Mouse (Mus musculus): ENCODE measurements at regions not wholly inside any gene's neighbourhood (a gene's known extent, or its start where the extent isn't known, plus 50 kb on each side); places are given as distances from the start of the nearest gene placed in this dataset.

DNA sequence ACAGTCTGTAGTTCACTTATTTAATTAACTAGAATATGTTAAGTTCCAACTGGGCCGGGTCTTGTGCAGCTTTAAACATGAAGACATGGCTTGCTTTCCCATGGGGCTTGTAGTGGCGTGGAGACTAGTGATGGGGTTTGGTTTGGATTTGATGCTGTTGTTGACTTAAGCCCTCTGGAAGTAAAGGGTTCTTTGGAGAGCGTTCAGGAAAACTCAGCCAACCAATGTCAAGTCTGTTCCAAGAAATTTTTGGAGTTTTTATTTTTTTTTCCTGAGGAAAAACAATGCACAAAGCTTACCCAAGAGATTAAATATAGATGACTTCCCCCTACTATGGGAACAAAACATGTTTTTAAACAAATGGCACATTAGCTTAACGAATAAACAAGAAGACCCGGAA lies 67.3 kb upstream of the Galnt15 start:
- Histone ChIP-seq H3K27ac (replicated peaks; ENCODE audit: low read depth, low read length) (no peak overlapping the region), H3K4me3 (ENCODE audit: low read depth, low read length) (no peak overlapping the region), H3K4me2 (ENCODE audit: low read depth, low read length) (no peak overlapping the region), H3K4me1 (ENCODE audit: control insufficient read depth, insufficient read depth, low read length) (no peaks in the 10 kb centered on the region; the same call in 1 of the 2 replicates), H3K36me3 (replicated peaks; ENCODE audit: control insufficient read depth, insufficient read depth, low read depth, low read length) (no peaks in the 10 kb centered on the region), H3K27me3 (ENCODE audit: control insufficient read depth, insufficient read depth, low read length) (no peaks in the 10 kb centered on the region), H3K9ac (replicated peaks; ENCODE audit: low read length) (no peak overlapping the region), H3K9me3 (replicated peaks; ENCODE audit: control insufficient read depth, low read length) (no peaks in the 10 kb centered on the region)
- no peak for ATAC-seq (replicated peaks; ENCODE audit: insufficient number of reproducible peaks, low FRiP score, low TSS enrichment, low read depth)
- no peak for DNase-seq (ENCODE audit: low spot score)
- 80% methylated on average over 5 of the region's 5 CpGs for WGBS

GRCm38 (mm10) chr14:31963131-31963911 lies 65.5 kb upstream of the Galnt15 start:
- DNase-seq (ENCODE audit: low spot score) = no peak
- 50% methylated on average over 12 of the region's 12 CpGs for WGBS
- no peak overlapping the region for H3K27ac ChIP-seq (replicated peaks; ENCODE audit: low read depth, low read length)

GRCm38 (mm10) chr14:31964076-31964475 lies 64.7 kb upstream of the Galnt15 start:
- Histone ChIP-seq H3K9me3 (replicated peaks; ENCODE audit: control insufficient read depth, low read length) (no peaks in the 10 kb centered on the region), H3K4me3 (ENCODE audit: low read depth, low read length) (no peak overlapping the region), H3K36me3 (replicated peaks; ENCODE audit: control insufficient read depth, insufficient read depth, low read depth, low read length) (no peaks in the 10 kb centered on the region), H3K4me1 (ENCODE audit: control insufficient read depth, insufficient read depth, low read length) (no peaks in the 10 kb centered on the region; the same call in 1 of the 2 replicates), H3K27me3 (ENCODE audit: control insufficient read depth, insufficient read depth, low read length) (no peaks in the 10 kb centered on the region), H3K27ac (replicated peaks; ENCODE audit: low read depth, low read length) (no peak overlapping the region), H3K9ac (replicated peaks; ENCODE audit: low read length) (no peak overlapping the region), H3K4me2 (ENCODE audit: low read depth, low read length) (no peak overlapping the region)
- ATAC-seq (replicated peaks; ENCODE audit: insufficient number of reproducible peaks, low FRiP score, low TSS enrichment, low read depth) (no peak), DNase-seq (ENCODE audit: low spot score) (no peak)
- WGBS = 63% methylated on average over 2 of the region's 2 CpGs

More at GRCm38 (mm10) chr14:31963131-31963911, 65.5 kb upstream of the Galnt15 start:
- no peak for ATAC-seq (replicated peaks; ENCODE audit: insufficient number of reproducible peaks, low FRiP score, low TSS enrichment, low read depth)
- Histone ChIP-seq H3K9ac (replicated peaks; ENCODE audit: low read length) (no peak overlapping the region), H3K9me3 (replicated peaks; ENCODE audit: control insufficient read depth, low read length) (no peaks in the 10 kb centered on the region), H3K27me3 (ENCODE audit: control insufficient read depth, insufficient read depth, low read length) (no peaks in the 10 kb centered on the region), H3K4me3 (ENCODE audit: low read depth, low read length) (no peak overlapping the region), H3K4me2 (ENCODE audit: low read depth, low read length) (no peak overlapping the region), H3K4me1 (ENCODE audit: control insufficient read depth, insufficient read depth, low read length) (no peaks in the 10 kb centered on the region; the same call in 1 of the 2 replicates), H3K36me3 (replicated peaks; ENCODE audit: control insufficient read depth, insufficient read depth, low read depth, low read length) (no peaks in the 10 kb centered on the region)

DNA sequence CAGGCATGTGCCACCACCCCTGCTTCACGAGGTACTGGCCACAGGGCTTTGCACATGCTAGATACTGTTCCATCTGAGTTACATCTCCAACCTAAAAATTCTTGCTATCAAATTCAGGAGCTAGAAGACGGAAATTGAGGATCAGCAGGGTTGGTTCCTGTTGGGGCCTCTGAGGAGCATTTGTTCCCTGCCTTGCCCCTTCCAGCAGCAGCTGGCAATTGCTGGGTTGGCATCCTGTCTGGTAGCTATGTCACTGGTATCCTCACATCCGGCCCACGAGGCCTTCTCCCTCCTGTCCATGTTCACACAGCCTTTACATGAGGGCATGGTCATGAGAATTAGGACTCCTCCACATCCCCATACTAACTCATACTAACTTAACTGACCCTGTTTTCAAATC lies 64.0 kb upstream of the Galnt15 start:
- Histone ChIP-seq H3K4me1 (ENCODE audit: control insufficient read depth, insufficient read depth, low read length) (no peaks in the 10 kb centered on the region; the same call in 1 of the 2 replicates), H3K4me2 (ENCODE audit: low read depth, low read length) (no peak overlapping the region), H3K36me3 (replicated peaks; ENCODE audit: control insufficient read depth, insufficient read depth, low read depth, low read length) (no peaks in the 10 kb centered on the region), H3K9me3 (replicated peaks; ENCODE audit: control insufficient read depth, low read length) (no peaks in the 10 kb centered on the region), H3K9ac (replicated peaks; ENCODE audit: low read length) (no peak overlapping the region), H3K27ac (replicated peaks; ENCODE audit: low read depth, low read length) (no peak overlapping the region), H3K4me3 (ENCODE audit: low read depth, low read length) (no peak overlapping the region), H3K27me3 (ENCODE audit: control insufficient read depth, insufficient read depth, low read length) (no peaks in the 10 kb centered on the region)
- no peak for DNase-seq (ENCODE audit: low spot score)
- no peak for ATAC-seq (replicated peaks; ENCODE audit: insufficient number of reproducible peaks, low FRiP score, low TSS enrichment, low read depth)
- WGBS = 88% methylated on average over 4 of the region's 4 CpGs

- no peaks in the 10 kb centered on the region for H3K9me3 ChIP-seq (replicated peaks; ENCODE audit: control insufficient read depth, low read length)
- 87% methylated on average over 4 of the region's 4 CpGs for WGBS
- no peak overlapping the region for H3K4me3 ChIP-seq (ENCODE audit: low read depth, low read length)
- H3K36me3 ChIP-seq (replicated peaks; ENCODE audit: control insufficient read depth, insufficient read depth, low read depth, low read length) = no peaks in the 10 kb centered on the region
- H3K4me2 ChIP-seq (ENCODE audit: low read depth, low read length) = no peak overlapping the region
- H3K27me3 ChIP-seq (ENCODE audit: control insufficient read depth, insufficient read depth, low read length) = no peaks in the 10 kb centered on the region
- H3K27ac ChIP-seq (replicated peaks; ENCODE audit: low read depth, low read length) = no peak overlapping the region
- no peaks in the 10 kb centered on the region for H3K4me1 ChIP-seq (ENCODE audit: control insufficient read depth, insufficient read depth, low read length)
- ATAC-seq (replicated peaks; ENCODE audit: insufficient number of reproducible peaks, low FRiP score, low TSS enrichment, low read depth) (no peak; the same call in 1 of the 2 replicates), DNase-seq (ENCODE audit: low spot score) (no peak)
- H3K9ac ChIP-seq (replicated peaks; ENCODE audit: low read length) = no peak overlapping the region
Observed at GRCm38 (mm10) chr14:31969531-31969930, 59.3 kb upstream of the Galnt15 start.

GRCm38 (mm10) chr14:31970245-31970830 lies 58.5 kb upstream of the Galnt15 start:
- Histone ChIP-seq H3K4me2 (ENCODE audit: low read depth, low read length) (no peak overlapping the region), H3K9me3 (replicated peaks; ENCODE audit: control insufficient read depth, low read length) (no peaks in the 10 kb centered on the region), H3K4me3 (ENCODE audit: low read depth, low read length) (no peak overlapping the region), H3K27ac (replicated peaks; ENCODE audit: low read depth, low read length) (no peak overlapping the region), H3K36me3 (replicated peaks; ENCODE audit: control insufficient read depth, insufficient read depth, low read depth, low read length) (no peaks in the 10 kb centered on the region), H3K27me3 (ENCODE audit: control insufficient read depth, insufficient read depth, low read length) (no peaks in the 10 kb centered on the region), H3K4me1 (ENCODE audit: control insufficient read depth, insufficient read depth, low read length) (no peaks in the 10 kb centered on the region), H3K9ac (replicated peaks; ENCODE audit: low read length) (no peak overlapping the region)
- no peak for DNase-seq (ENCODE audit: low spot score)
- 76% methylated on average over 3 of the region's 3 CpGs for WGBS
- ATAC-seq (replicated peaks; ENCODE audit: insufficient number of reproducible peaks, low FRiP score, low TSS enrichment, low read depth) = no peak

GRCm38 (mm10) chr14:31970851-31971250 lies 57.9 kb upstream of the Galnt15 start:
- DNase-seq (ENCODE audit: low spot score) (no peak), ATAC-seq (replicated peaks; ENCODE audit: insufficient number of reproducible peaks, low FRiP score, low TSS enrichment, low read depth) (no peak)
- Histone ChIP-seq H3K4me2 (ENCODE audit: low read depth, low read length) (no peak overlapping the region), H3K9me3 (replicated peaks; ENCODE audit: control insufficient read depth, low read length) (no peaks in the 10 kb centered on the region), H3K27ac (replicated peaks; ENCODE audit: low read depth, low read length) (no peak overlapping the region), H3K4me1 (ENCODE audit: control insufficient read depth, insufficient read depth, low read length) (no peaks in the 10 kb centered on the region), H3K4me3 (ENCODE audit: low read depth, low read length) (no peak overlapping the region), H3K27me3 (ENCODE audit: control insufficient read depth, insufficient read depth, low read length) (no peaks in the 10 kb centered on the region), H3K9ac (replicated peaks; ENCODE audit: low read length) (no peak overlapping the region), H3K36me3 (replicated peaks; ENCODE audit: control insufficient read depth, insufficient read depth, low read depth, low read length) (no peaks in the 10 kb centered on the region)
- 95% methylated on average over 9 of the region's 9 CpGs for WGBS

- WGBS = 93% methylated on average over 4 of the region's 4 CpGs
- no peaks in the 10 kb centered on the region for H3K36me3 ChIP-seq (replicated peaks; ENCODE audit: control insufficient read depth, insufficient read depth, low read depth, low read length)
- DNase-seq (ENCODE audit: low spot score) (no peak), ATAC-seq (replicated peaks; ENCODE audit: insufficient number of reproducible peaks, low FRiP score, low TSS enrichment, low read depth) (no peak)
- H3K9me3 ChIP-seq (replicated peaks; ENCODE audit: control insufficient read depth, low read length) = no peaks in the 10 kb centered on the region
- H3K9ac ChIP-seq (replicated peaks; ENCODE audit: low read length) = no peak overlapping the region
- no peak overlapping the region for H3K4me2 ChIP-seq (ENCODE audit: low read depth, low read length)
- H3K27me3 ChIP-seq (ENCODE audit: control insufficient read depth, insufficient read depth, low read length) = no peaks in the 10 kb centered on the region
- no peak overlapping the region for H3K4me3 ChIP-seq (ENCODE audit: low read depth, low read length)
- no peaks in the 10 kb centered on the region for H3K4me1 ChIP-seq (ENCODE audit: control insufficient read depth, insufficient read depth, low read length)
- H3K27ac ChIP-seq (replicated peaks; ENCODE audit: low read depth, low read length) = no peak overlapping the region
Observed at GRCm38 (mm10) chr14:31973702-31974101, 55.1 kb upstream of the Galnt15 start.

Data from embryonic facial prominence, embryonic 11.5 days (tissue).